Mouse (Mus musculus) liver, embryonic 14.5 days (tissue): ENCODE results near the gene Arnt. TPM values are rescaled to one million over a fixed set of nuclear protein-coding genes. Genes with fewer than 3 reads are reported as not detected.
"Not testable (repeated sequence)": the region's sequence is repeated elsewhere in the genome, so short reads cannot be mapped to it uniquely, and the experiment has no call there.

Source experiments
- ATAC-seq: fragments of 200-750 bp; cut with Nextera tagmentation; 2 replicates; pipeline ENCODE4 v1.8.0; 2017; ENCODE audit warnings: moderate number of reproducible peaks, mild to moderate bottlenecking, moderate library complexity; ENCODE audit not compliant: insufficient read depth
- DNase-seq, 3 experiments: peaks; one replicate each; pipeline ENCODE4 v3.0.0-alpha.2; 2012 to 2013; ENCODE audit warnings: low read depth in 3 of 3, low spot score in 3 of 3
- H3K27ac ChIP-seq: fragments of 300-500 bp; sonication (generic); 2 replicates; pipeline ENCODE4 v1.5.1; 2014; ENCODE audit warnings: moderate library complexity, mild to moderate bottlenecking, control low read depth, inconsistent platforms
- H3K27me3 ChIP-seq: fragments of 300-500 bp; sonication (generic); 2 replicates; pipeline ENCODE4 v1.6.1; 2014; ENCODE audit warnings: mild to moderate bottlenecking, low read length, moderate library complexity; ENCODE audit not compliant: control insufficient read depth, insufficient read depth
- H3K36me3 ChIP-seq: fragments of 300-500 bp; sonication (generic); replicated peaks from 2 replicates; pipeline ENCODE4 v1.6.1; 2014; ENCODE audit warnings: low read depth; ENCODE audit not compliant: control insufficient read depth, insufficient read depth
- H3K4me1 ChIP-seq, 2 experiments: fragments of 200-500 bp in 1 of 2; fragments of 300-500 bp in 1 of 2; sonication (generic) in 1 of 2; replicated peaks; 2 replicates each; pipeline ENCODE4 v1.6.1; 2012 to 2014; ENCODE audit warnings: antibody characterized with exemption in 1 of 2, inconsistent platforms in 1 of 2, low read length in 1 of 2; ENCODE audit not compliant: control insufficient read depth in 2 of 2, insufficient read depth in 2 of 2
- H3K4me2 ChIP-seq: fragments of 300-500 bp; sonication (generic); 2 replicates; pipeline ENCODE4 v1.6.1; 2014; ENCODE audit warnings: low read depth, mild to moderate bottlenecking, control low read depth, moderate library complexity
- H3K4me3 ChIP-seq, 2 experiments: fragments of 200-500 bp in 1 of 2; fragments of 300-500 bp in 1 of 2; sonication (generic) in 1 of 2; 2 replicates each; pipeline ENCODE4 v1.5.1; 2012 to 2014; ENCODE audit warnings: low read depth in 2 of 2, low read length in 2 of 2, mild to moderate bottlenecking in 2 of 2, control low read depth in 1 of 2, inconsistent platforms in 1 of 2, moderate library complexity in 1 of 2; ENCODE audit not compliant: insufficient read depth in 1 of 2
- H3K9ac ChIP-seq: fragments of 300-500 bp; sonication (generic); replicated peaks from 2 replicates; pipeline ENCODE4 v1.6.1; 2014; ENCODE audit warnings: mild to moderate bottlenecking, control low read depth, moderate library complexity
- H3K9me3 ChIP-seq: fragments of 300-500 bp; sonication (generic); 2 replicates; pipeline ENCODE4 v1.6.1; 2016; ENCODE audit warnings: low read length, mixed read lengths; ENCODE audit not compliant: control insufficient read depth
- CTCF ChIP-seq: IDR thresholded peaks from 2 replicates; pipeline ENCODE4 v1.5.1; 2016; ENCODE audit warnings: antibody characterized with exemption, low read depth, control low read depth
- EP300 ChIP-seq: IDR thresholded peaks from 2 replicates; pipeline ENCODE4 v1.6.1; 2016; ENCODE audit warnings: antibody characterized with exemption, low read depth
- WGBS: fragments of 180-500 bp; shearing (Covaris S2); extraction: QIAGEN DNeasy Blood & Tissue Kit; methylation state at CpG from one replicate; pipeline ENCODE4 v1.1.7; 2014; ENCODE audit not compliant: insufficient replicate concordance; 5-methylcytosine and 5-hydroxymethylcytosine counted together
- polyA plus RNA-seq, 2 experiments: library from polyadenylated mRNA; depleted of rRNA in 1 of 2; stranded (reverse) in 1 of 2; unstranded in 1 of 2; fragments of >200 nt; fragmentation: Nextera tagmentation in 1 of 2; extraction: Ambion mirVana in 1 of 2; gene quantifications; 2 replicates each; pipeline versions ENCODE4 v1.2.1 to v1.2.3; 2012 to 2014

Arnt gene
- polyA plus RNA-seq, 2 experiments: 10.2 to 11.3 TPM

DNA sequence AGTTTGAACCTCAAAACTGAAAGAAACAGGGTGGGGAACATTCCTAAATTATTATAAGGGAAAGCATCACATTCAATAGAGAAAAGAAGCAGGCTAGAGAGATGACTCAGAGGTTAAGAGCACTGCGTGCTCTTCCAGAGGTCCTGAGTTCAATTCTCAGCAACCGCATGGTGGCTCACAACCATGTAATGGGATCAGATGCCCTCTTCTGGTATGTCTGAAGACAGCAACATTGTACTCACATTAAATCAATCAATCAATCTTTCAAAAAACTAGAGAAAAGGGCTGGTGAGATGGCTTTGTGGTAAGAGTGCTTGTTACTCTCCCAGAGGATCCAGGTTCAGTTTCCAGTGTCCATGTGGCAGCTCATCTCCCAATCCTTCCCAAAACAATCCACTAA, 25.3 kb upstream of the Arnt start:
- no peaks in the 10 kb centered on the region for H3K4me1 ChIP-seq
- no peak overlapping the region for H3K27ac ChIP-seq
- 79% methylated on average over 2 of the region's 2 CpGs for WGBS
- H3K27me3 ChIP-seq: no peaks in the 10 kb centered on the region
- DNase-seq (no peak), ATAC-seq (no peak)
- H3K4me3 ChIP-seq: no peak overlapping the region
- no peak for TF ChIP-seq EP300
- no peak for TF ChIP-seq CTCF
- no peak overlapping the region for H3K9ac ChIP-seq
- no peaks in the 10 kb centered on the region for H3K36me3 ChIP-seq
- no peaks in the 10 kb centered on the region for H3K9me3 ChIP-seq
- H3K4me2 ChIP-seq: no peak overlapping the region

DNA sequence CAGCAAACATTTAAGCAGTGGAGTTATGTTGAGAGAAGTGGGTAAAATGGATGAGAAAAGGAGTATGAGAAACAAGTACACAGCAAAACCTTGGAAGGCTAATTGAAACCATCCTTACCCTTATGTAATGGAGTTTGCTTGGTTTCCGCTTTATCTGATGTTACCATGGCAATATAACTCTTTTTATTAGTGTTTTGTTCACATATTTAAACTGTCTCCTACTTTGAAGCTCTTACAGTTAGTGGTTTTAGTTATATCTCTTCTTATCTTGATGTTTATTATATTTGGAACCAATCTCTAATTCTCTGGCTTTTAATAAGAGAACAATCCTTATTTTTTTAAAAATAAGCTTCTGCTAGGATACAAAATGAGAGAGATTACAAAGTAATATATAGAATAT, 21.9 kb upstream of the Arnt start:
- H3K4me1 ChIP-seq: no peaks in the 10 kb centered on the region
- H3K27me3 ChIP-seq: no peaks in the 10 kb centered on the region
- ATAC-seq: no peak
- no peaks in the 10 kb centered on the region for H3K9me3 ChIP-seq
- H3K27ac ChIP-seq: no peak overlapping the region
- DNase-seq: no peak
- no peak overlapping the region for H3K4me3 ChIP-seq
- WGBS: 72% methylated on average over 1 of the region's 1 CpGs
- no peaks in the 10 kb centered on the region for H3K36me3 ChIP-seq
- TF ChIP-seq EP300 (no peak), CTCF (no peak)
- no peak overlapping the region for H3K9ac ChIP-seq
- H3K4me2 ChIP-seq: no peak overlapping the region

GRCm38 (mm10) chr3:95417866-95418265, 16.3 kb upstream of the Arnt start:
- Histone ChIP-seq H3K9me3 (no peaks in the 10 kb centered on the region), H3K36me3 (no peaks in the 10 kb centered on the region), H3K4me3 (no peak overlapping the region), H3K27ac (no peak overlapping the region), H3K9ac (no peak overlapping the region), H3K4me2 (no peak overlapping the region), H3K27me3 (no peaks in the 10 kb centered on the region), H3K4me1 (no peaks in the 10 kb centered on the region)
- 74% methylated on average over 6 of the region's 6 CpGs for WGBS
- ATAC-seq (no peak), DNase-seq (no peak)
- TF ChIP-seq CTCF (no peak), EP300 (no peak)

- H3K4me2 ChIP-seq, H3K9me3 ChIP-seq, H3K4me3 ChIP-seq, H3K27me3 ChIP-seq, DNase-seq, H3K9ac ChIP-seq, H3K4me1 ChIP-seq, H3K27ac ChIP-seq, H3K36me3 ChIP-seq, ATAC-seq: not testable (repeated sequence)
- 76% methylated on average over 5 of the region's 5 CpGs for WGBS
Measured at GRCm38 (mm10) chr3:95426476-95426875, 7.7 kb upstream of the Arnt start.

DNA sequence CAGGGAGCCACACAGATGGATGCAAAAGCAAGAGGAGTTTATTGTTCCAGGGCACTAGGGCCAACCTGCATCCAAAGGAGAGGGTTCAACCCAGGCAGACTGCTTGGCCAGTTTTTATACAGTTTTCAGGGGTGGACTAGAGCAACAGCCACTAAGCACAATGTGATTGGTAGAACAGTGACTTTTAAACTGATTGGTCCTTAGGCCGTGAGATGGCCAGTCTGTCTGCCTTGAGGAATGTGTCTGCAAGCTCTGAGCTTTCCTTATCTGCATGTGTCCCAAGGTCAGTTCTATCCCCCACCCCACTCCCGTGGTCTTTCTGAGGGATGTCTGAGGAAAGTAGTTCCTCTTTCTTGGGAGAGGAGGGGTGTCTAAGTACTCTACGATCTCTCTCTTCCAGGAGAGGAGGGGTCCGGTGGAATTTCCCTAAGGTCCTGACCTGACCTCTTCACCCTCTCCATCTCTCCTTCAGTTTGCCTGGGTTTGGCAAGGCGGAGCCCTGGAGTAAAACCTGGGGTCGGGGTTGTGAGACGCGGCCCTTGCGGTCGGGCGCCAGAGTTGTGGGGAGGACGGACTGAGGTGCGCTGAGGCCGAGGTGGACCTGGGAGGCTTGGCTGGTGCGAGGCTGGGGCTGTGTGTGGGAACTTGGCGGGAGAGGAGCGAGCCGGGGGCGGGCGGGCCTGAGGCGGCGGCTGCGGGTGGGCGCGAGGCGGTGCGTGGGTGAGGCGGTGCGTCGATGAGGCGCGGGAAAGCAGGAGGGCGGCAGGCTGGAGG, 6.9 kb upstream of the Arnt start:
- not testable (repeated sequence) for H3K36me3 ChIP-seq, H3K9ac ChIP-seq, H3K27me3 ChIP-seq, DNase-seq, H3K27ac ChIP-seq, H3K9me3 ChIP-seq, H3K4me1 ChIP-seq
- peak; percentile 45 for ATAC-seq
- peak overlapping the region; percentile 10 to 28; a peak in 3 of 4 replicates for H3K4me3 ChIP-seq
- H3K4me2 ChIP-seq: peak overlapping the region; percentile 55
- WGBS: 19% methylated on average over 9 of the region's 33 CpGs

DNA sequence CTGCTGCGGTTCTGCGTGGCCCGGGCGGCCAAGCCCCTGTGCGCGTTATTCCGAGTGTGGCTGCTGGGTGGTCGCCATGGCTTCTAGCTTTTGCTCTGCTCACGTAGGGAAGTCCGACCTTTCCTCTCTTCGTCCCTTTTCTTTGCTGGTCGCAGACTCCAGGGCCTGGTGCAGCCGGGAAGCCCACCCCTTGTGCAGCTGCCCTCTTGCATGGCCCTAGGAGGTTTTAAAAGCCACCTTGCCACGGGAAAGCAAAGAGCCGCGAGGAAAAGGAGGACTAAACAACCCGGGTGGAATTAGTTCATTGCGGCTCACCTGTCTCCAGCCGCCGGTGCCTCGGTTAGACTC, 6.3 kb upstream of the Arnt start:
- Histone ChIP-seq H3K4me3 (peak overlapping the region; percentile 10 to 28; a peak in 3 of 4 replicates), H3K4me2 (peak overlapping the region; percentile 55)
- not testable (repeated sequence) for DNase-seq, ATAC-seq, H3K9ac ChIP-seq, H3K9me3 ChIP-seq, H3K4me1 ChIP-seq, H3K27me3 ChIP-seq, H3K27ac ChIP-seq, H3K36me3 ChIP-seq
- WGBS: 8% methylated on average over 14 of the region's 21 CpGs

GRCm38 (mm10) chr3:95428423-95428822, 5.8 kb upstream of the Arnt start:
- not testable (repeated sequence) for H3K4me2 ChIP-seq, H3K36me3 ChIP-seq, H3K27me3 ChIP-seq, H3K9ac ChIP-seq, ATAC-seq, H3K4me3 ChIP-seq, H3K27ac ChIP-seq, H3K9me3 ChIP-seq, DNase-seq, H3K4me1 ChIP-seq
- WGBS: 56% methylated on average over 4 of the region's 11 CpGs
